Comparison of ENCODE assay signal across 8 mouse cellular contexts in genomic region chr13:54610613-54610971, GRCm38 (mm10). TPM values are rescaled to one million over a fixed set of nuclear protein-coding genes. Genes with fewer than 3 reads are reported as not detected.
DNase-seq lines count a peak whose midpoint lies in the region; ATAC-seq lines count a peak whose summit lies in the region.

No protein-coding gene starts in this region.

- DNase-seq in adrenal gland, postnatal 14 days: peak; percentile 43
- DNase-seq in adrenal gland, adult 8-10 months: no peak
- peak; percentile 10 for DNase-seq in retina, embryonic 14.5 days (ENCODE audit: low spot score)
- DNase-seq in retina, postnatal 1 day: no peak
- no peak for DNase-seq in embryo, embryonic 10 days (ENCODE audit: low spot score)
- DNase-seq in ovary, postnatal 10 days (ENCODE audit: low spot score): no peak

- peaks cover 3% of the 10 kb centered on the region; the same call in 1 of the 2 replicates for H3K36me3 ChIP-seq in heart, embryonic 14.5 days (ENCODE audit: control insufficient read depth, insufficient read depth, low read length)
- H3K36me3 ChIP-seq in liver, embryonic 16.5 days (ENCODE audit: control insufficient read depth, insufficient read depth): no peaks in the 10 kb centered on the region

- no peak for ATAC-seq in heart, embryonic 14.5 days (ENCODE audit: insufficient number of reproducible peaks, insufficient read depth, low FRiP score, low read depth)
- ATAC-seq in liver, embryonic 16.5 days (ENCODE audit: low read depth): peak; percentile 40

- H3K27ac ChIP-seq in heart, embryonic 14.5 days (replicated peaks in 1 of 2; ENCODE audit: control insufficient read depth in 1 of 2, insufficient read depth in 1 of 2, low read depth in 2 of 2, low read length in 2 of 2): peak overlapping the region; percentile 3 to 6; a peak in 1 of 4 replicates
- peak overlapping the region; percentile 47 for H3K27ac ChIP-seq in liver, embryonic 16.5 days (ENCODE audit: low read length)

- H3K9me3 ChIP-seq in heart, embryonic 14.5 days (ENCODE audit: control insufficient read depth, low read length): no peaks in the 10 kb centered on the region
- H3K9me3 ChIP-seq in liver, embryonic 16.5 days (replicated peaks; ENCODE audit: control insufficient read depth, low read length): no peaks in the 10 kb centered on the region

- no peaks in the 10 kb centered on the region for H3K27me3 ChIP-seq in heart, embryonic 14.5 days (ENCODE audit: control insufficient read depth, insufficient read depth, low read length)
- no peaks in the 10 kb centered on the region for H3K27me3 ChIP-seq in liver, embryonic 16.5 days (ENCODE audit: control insufficient read depth, insufficient read depth, low read depth, low read length)

- peak overlapping the region; percentile 90 for H3K4me2 ChIP-seq in heart, embryonic 14.5 days (ENCODE audit: low read length)
- H3K4me2 ChIP-seq in liver, embryonic 16.5 days (ENCODE audit: low read depth, low read length): peak overlapping the region; percentile 86

- peak overlapping the region; percentile 67 to 68 for H3K4me3 ChIP-seq in heart, embryonic 14.5 days (ENCODE audit: control insufficient read depth in 1 of 2, insufficient read depth in 1 of 2, low read depth in 1 of 2, low read length in 2 of 2)
- H3K4me3 ChIP-seq in liver, embryonic 16.5 days (ENCODE audit: low read depth, low read length): peak overlapping the region; percentile 75

- WGBS in heart, embryonic 14.5 days: 15% methylated on average over 13 of the region's 13 CpGs
- WGBS in liver, embryonic 16.5 days (ENCODE audit: insufficient replicate concordance): 16% methylated on average over 13 of the region's 13 CpGs

- peak overlapping the region; percentile 82 for H3K9ac ChIP-seq in heart, embryonic 14.5 days (ENCODE audit: low read length)
- H3K9ac ChIP-seq in liver, embryonic 16.5 days (ENCODE audit: low read depth, low read length): peak overlapping the region; percentile 79

- peaks cover 8 to 21% of the 10 kb centered on the region in 2 experiments for H3K4me1 ChIP-seq in heart, embryonic 14.5 days (ENCODE audit: control insufficient read depth in 2 of 2, insufficient read depth in 2 of 2, low read length in 2 of 2)
- H3K4me1 ChIP-seq in liver, embryonic 16.5 days (ENCODE audit: control insufficient read depth, low read depth, low read length): peaks cover 39% of the 10 kb centered on the region

RNA-seq across cellular contexts. Expression of gene Cltb, which starts 0.6 kb away (rescaled TPM):
- 70.6 and 80.1 TPM in 2 replicates for total RNA-seq in adrenal gland, postnatal 14 days (2021)
- 100 to 1,000 TPM in 2 of 4 experiments, 10 to 100 TPM in 2; 79.4 to 163 (median 115) TPM for total RNA-seq in adrenal gland, adult 8-10 months (2022)
- 37.9 and 45.0 TPM in 2 replicates for polyA plus RNA-seq in heart, embryonic 14.5 days (2014; fragmentation: Nextera tagmentation; extraction: Ambion mirVana)
- polyA plus RNA-seq in liver, embryonic 16.5 days (2015; fragmentation: Nextera tagmentation; extraction: Ambion mirVana): 30.8 and 33.2 TPM in 2 replicates

RNA-seq across cellular contexts. Expression of gene Faf2, which starts 11.0 kb away (rescaled TPM):
- 67.3 and 69.6 TPM in 2 replicates for total RNA-seq in adrenal gland, postnatal 14 days (2021)
- 10 to 100 TPM; 77.1 to 94.3 (median 86.7) TPM for total RNA-seq in adrenal gland, adult 8-10 months (2022)
- polyA plus RNA-seq in heart, embryonic 14.5 days (2014; fragmentation: Nextera tagmentation; extraction: Ambion mirVana): 57.1 and 64.4 TPM in 2 replicates
- 28.9 and 29.9 TPM in 2 replicates for polyA plus RNA-seq in liver, embryonic 16.5 days (2015; fragmentation: Nextera tagmentation; extraction: Ambion mirVana)

RNA-seq across cellular contexts. Expression of gene Higd2a, which starts 20.6 kb away (rescaled TPM):
- total RNA-seq in adrenal gland, postnatal 14 days (2021): 260 and 265 TPM in 2 replicates
- total RNA-seq in adrenal gland, adult 8-10 months (2022): 100 to 1,000 TPM; 214 to 224 (median 218) TPM
- 318 and 319 TPM in 2 replicates for polyA plus RNA-seq in heart, embryonic 14.5 days (2014; fragmentation: Nextera tagmentation; extraction: Ambion mirVana)
- 102 and 108 TPM in 2 replicates for polyA plus RNA-seq in liver, embryonic 16.5 days (2015; fragmentation: Nextera tagmentation; extraction: Ambion mirVana)

RNA-seq across cellular contexts. Expression of gene Nop16, which starts 20.7 kb away (rescaled TPM):
- total RNA-seq in adrenal gland, postnatal 14 days (2021): 56.0 and 60.9 TPM in 2 replicates
- 10 to 100 TPM; 45.5 to 56.7 (median 51.8) TPM for total RNA-seq in adrenal gland, adult 8-10 months (2022)
- 46.5 and 48.9 TPM in 2 replicates for polyA plus RNA-seq in heart, embryonic 14.5 days (2014; fragmentation: Nextera tagmentation; extraction: Ambion mirVana)
- 37.9 and 41.0 TPM in 2 replicates for polyA plus RNA-seq in liver, embryonic 16.5 days (2015; fragmentation: Nextera tagmentation; extraction: Ambion mirVana)

RNA-seq across cellular contexts. Expression of gene Arl10, which starts 35.8 kb away (rescaled TPM):
- total RNA-seq in adrenal gland, postnatal 14 days (2021): 25.2 and 31.1 TPM in 2 replicates
- total RNA-seq in adrenal gland, adult 8-10 months (2022): 10 to 100 TPM; 55.4 to 77.4 (median 62.0) TPM
- polyA plus RNA-seq in heart, embryonic 14.5 days (2014; fragmentation: Nextera tagmentation; extraction: Ambion mirVana): 16.1 and 19.2 TPM in 2 replicates
- 7.6 and 8.4 TPM in 2 replicates for polyA plus RNA-seq in liver, embryonic 16.5 days (2015; fragmentation: Nextera tagmentation; extraction: Ambion mirVana)

Comparison
In these comparisons a context has a peak if more than half of its experiments do, and no peak if none do; other contexts are left out.
1. DNase-seq: peak in adrenal gland, postnatal 14 days (single experiment) and retina, embryonic 14.5 days (single experiment); none in adrenal gland, adult 8-10 months (single experiment), retina, postnatal 1 day (single experiment), embryo, embryonic 10 days (single experiment) and ovary, postnatal 10 days (single experiment).